Mouse (Mus musculus) limb, embryonic 11.5 days (tissue): ENCODE data around the gene Faim2. TPM values are rescaled to one million over a fixed set of nuclear protein-coding genes. Genes with fewer than 3 reads are reported as not detected.

Experiments used
- ATAC-seq: fragments of 200-750 bp; cut with Nextera tagmentation; 2 replicates; pipeline ENCODE4 v1.8.0; 2017; ENCODE audit warnings: low read depth; ENCODE audit not compliant: insufficient number of reproducible peaks, low FRiP score, low TSS enrichment
- DNase-seq: peaks from one replicate; pipeline ENCODE4 v3.0.0-alpha.2; 2015; ENCODE audit warnings: low spot score
- H3K27ac ChIP-seq: fragments of 300-500 bp; sonication (generic); replicated peaks from 2 replicates; pipeline ENCODE4 v1.5.1; 2014; ENCODE audit warnings: low read depth, mild to moderate bottlenecking, low read length
- H3K27me3 ChIP-seq: fragments of 300-500 bp; sonication (generic); 2 replicates; pipeline ENCODE4 v1.6.1; 2014; ENCODE audit warnings: mild to moderate bottlenecking, low read length, mixed read lengths; ENCODE audit not compliant: control insufficient read depth, insufficient read depth
- H3K36me3 ChIP-seq: fragments of 300-500 bp; sonication (generic); 2 replicates; pipeline ENCODE4 v1.6.1; 2014; ENCODE audit warnings: mild to moderate bottlenecking, low read length, moderate library complexity, mixed read lengths; ENCODE audit not compliant: control insufficient read depth, insufficient read depth
- H3K4me1 ChIP-seq: fragments of 300-500 bp; sonication (generic); 2 replicates; pipeline ENCODE4 v1.6.1; 2014; ENCODE audit warnings: low read length, mixed read lengths; ENCODE audit not compliant: control insufficient read depth, insufficient read depth
- H3K4me2 ChIP-seq: fragments of 300-500 bp; sonication (generic); 2 replicates; pipeline ENCODE4 v1.6.1; 2014; ENCODE audit warnings: low read depth, mild to moderate bottlenecking, moderate library complexity; ENCODE audit not compliant: severe bottlenecking
- H3K4me3 ChIP-seq: fragments of 300-500 bp; sonication (generic); 2 replicates; pipeline ENCODE4 v1.5.1; 2014; ENCODE audit warnings: low read depth, low read length
- H3K9ac ChIP-seq: fragments of 300-500 bp; sonication (generic); 2 replicates; pipeline ENCODE4 v1.6.1; 2014; ENCODE audit warnings: mild to moderate bottlenecking, low read length
- H3K9me3 ChIP-seq: fragments of 300-500 bp; sonication (generic); 2 replicates; pipeline ENCODE4 v1.6.1; 2016; ENCODE audit warnings: low read length; ENCODE audit not compliant: control insufficient read depth
- WGBS: fragments of 180-500 bp; shearing (Covaris S2); extraction: QIAGEN DNeasy Blood & Tissue Kit; methylation state at CpG from one replicate; pipeline ENCODE4 v1.1.7; 2014; 5-methylcytosine and 5-hydroxymethylcytosine counted together
- polyA plus RNA-seq: library from polyadenylated mRNA; unstranded; fragments of >200 nt; fragmentation: Nextera tagmentation; extraction: Ambion mirVana; gene quantifications from 2 replicates; pipeline ENCODE4 v1.2.1, GENCODE M21; 2014

Gene Faim2
- polyA plus RNA-seq, 1 experiment from 2014 or later = not detected

GRCm38 (mm10) chr15:99497061-99497460 is 30.9 kb downstream of the Faim2 start:
- H3K4me3 ChIP-seq = no peak overlapping the region

GRCm38 (mm10) chr15:99484745-99485144 is 43.2 kb downstream of the Faim2 start:
- Histone ChIP-seq H3K27ac (no peak overlapping the region), H3K4me2 (no peak overlapping the region), H3K36me3 (no peaks in the 10 kb centered on the region), H3K4me1 (no peaks in the 10 kb centered on the region), H3K9me3 (no peaks in the 10 kb centered on the region), H3K4me3 (no peak overlapping the region), H3K27me3 (no peaks in the 10 kb centered on the region), H3K9ac (no peak overlapping the region)
- 81% methylated on average over 6 of the region's 6 CpGs for WGBS
- DNase-seq (no peak), ATAC-seq (no peak)

More at GRCm38 (mm10) chr15:99497061-99497460, 30.9 kb downstream of the Faim2 start:
- H3K9me3 ChIP-seq = no peaks in the 10 kb centered on the region
- DNase-seq (peak; percentile 69), ATAC-seq (peak; percentile 23; the same call in 1 of the 2 replicates)
- H3K4me2 ChIP-seq = no peak overlapping the region
- no peaks in the 10 kb centered on the region for H3K36me3 ChIP-seq
- 9% methylated on average over 4 of the region's 4 CpGs for WGBS
- H3K27me3 ChIP-seq = peaks cover 5% of the 10 kb centered on the region; the same call in 1 of the 2 replicates
- no peak overlapping the region for H3K9ac ChIP-seq
- H3K4me1 ChIP-seq = peaks cover 7% of the 10 kb centered on the region
- H3K27ac ChIP-seq = no peak overlapping the region

GRCm38 (mm10) chr15:99475814-99476213 is 52.2 kb downstream of the Faim2 start:
- Histone ChIP-seq H3K4me1 (no peaks in the 10 kb centered on the region), H3K9ac (no peak overlapping the region), H3K36me3 (no peaks in the 10 kb centered on the region), H3K4me2 (no peak overlapping the region), H3K27ac (no peak overlapping the region), H3K9me3 (no peaks in the 10 kb centered on the region; the same call in 1 of the 2 replicates), H3K27me3 (no peaks in the 10 kb centered on the region), H3K4me3 (no peak overlapping the region)
- WGBS = 78% methylated on average over 1 of the region's 1 CpGs
- no peak for ATAC-seq
- no peak for DNase-seq

GRCm38 (mm10) chr15:99474576-99474926 is 53.4 kb downstream of the Faim2 start, which contains the start of gene Bcdin3d:
TSS of gene Bcdin3d (minus strand) at chr15:99474730.
- DNase-seq = peak; percentile 96
- peak within 1 kb of the TSS; percentile 68 for H3K27ac ChIP-seq
- WGBS = 2% methylated on average over 26 of the region's 26 CpGs
- H3K9me3 ChIP-seq = no peaks in the 10 kb centered on the region; the same call in 1 of the 2 replicates
- peak within 1 kb of the TSS; percentile 79 for H3K4me2 ChIP-seq
- peak; percentile 85 for ATAC-seq
- no peaks in the 10 kb centered on the region for H3K27me3 ChIP-seq
- H3K4me3 ChIP-seq = peak within 1 kb of the TSS; percentile 71
- H3K4me1 ChIP-seq = no peaks in the 10 kb centered on the region
- peak within 1 kb of the TSS; percentile 81 for H3K9ac ChIP-seq
- H3K36me3 ChIP-seq = peaks cover 4% of the 10 kb centered on the region; the same call in 1 of the 2 replicates

- WGBS = 6% methylated on average over 38 of the region's 38 CpGs
- peak overlapping the region; percentile 81 for H3K9ac ChIP-seq
- peak overlapping the region; percentile 79 for H3K4me2 ChIP-seq
- peaks cover 4% of the 10 kb centered on the region; the same call in 1 of the 2 replicates for H3K36me3 ChIP-seq
- H3K9me3 ChIP-seq = no peaks in the 10 kb centered on the region; the same call in 1 of the 2 replicates
- H3K4me3 ChIP-seq = peak overlapping the region; percentile 71
- no peaks in the 10 kb centered on the region for H3K4me1 ChIP-seq
- peak; percentile 76 for DNase-seq
- ATAC-seq = peak; percentile 71
- no peaks in the 10 kb centered on the region for H3K27me3 ChIP-seq
- H3K27ac ChIP-seq = peak overlapping the region; percentile 68
Measured at GRCm38 (mm10) chr15:99473801-99474575, 54.0 kb downstream of the Faim2 start.

- Histone ChIP-seq H3K4me3 (no peak overlapping the region), H3K4me2 (no peak overlapping the region), H3K36me3 (peaks cover 4% of the 10 kb centered on the region; the same call in 1 of the 2 replicates), H3K4me1 (no peaks in the 10 kb centered on the region), H3K27ac (no peak overlapping the region), H3K9me3 (no peaks in the 10 kb centered on the region; the same call in 1 of the 2 replicates), H3K9ac (no peak overlapping the region), H3K27me3 (no peaks in the 10 kb centered on the region)
- ATAC-seq (no peak), DNase-seq (no peak)
- 92% methylated on average over 7 of the region's 7 CpGs for WGBS
Measured at GRCm38 (mm10) chr15:99472972-99473371, 55.0 kb downstream of the Faim2 start.

- no peak overlapping the region for H3K4me3 ChIP-seq
- no peaks in the 10 kb centered on the region for H3K27me3 ChIP-seq
- no peak overlapping the region for H3K27ac ChIP-seq
- no peaks in the 10 kb centered on the region for H3K4me1 ChIP-seq
- H3K9ac ChIP-seq = no peak overlapping the region
- no peaks in the 10 kb centered on the region; the same call in 1 of the 2 replicates for H3K9me3 ChIP-seq
- peaks cover 4% of the 10 kb centered on the region; the same call in 1 of the 2 replicates for H3K36me3 ChIP-seq
- no peak for DNase-seq
- 74% methylated on average over 14 of the region's 14 CpGs for WGBS
- no peak overlapping the region for H3K4me2 ChIP-seq
- ATAC-seq = no peak
Measured at GRCm38 (mm10) chr15:99471677-99472063, 56.3 kb downstream of the Faim2 start.

- 69% methylated on average over 17 of the region's 17 CpGs for WGBS
- no peaks in the 10 kb centered on the region for H3K27me3 ChIP-seq
- no peak for ATAC-seq
Measured at GRCm38 (mm10) chr15:99470971-99471676, 56.8 kb downstream of the Faim2 start.

More at GRCm38 (mm10) chr15:99470971-99471676, 56.8 kb downstream of the Faim2 start:
- peak; percentile 61 for DNase-seq
- H3K9ac ChIP-seq = no peak overlapping the region
- no peak overlapping the region for H3K4me3 ChIP-seq
- no peak overlapping the region for H3K27ac ChIP-seq
- no peak overlapping the region for H3K4me2 ChIP-seq
- H3K36me3 ChIP-seq = peaks cover 4% of the 10 kb centered on the region; the same call in 1 of the 2 replicates
- no peaks in the 10 kb centered on the region for H3K4me1 ChIP-seq
- H3K9me3 ChIP-seq = no peaks in the 10 kb centered on the region; the same call in 1 of the 2 replicates
